Mouse (Mus musculus): ENCODE measurements around the gene Mageb1. TPM values are rescaled to one million over a fixed set of nuclear protein-coding genes. Genes with fewer than 3 reads are reported as not detected.
"Not testable (repeated sequence)": the region's sequence is repeated elsewhere in the genome, so short reads cannot be mapped to it uniquely, and the experiment has no call there.

The Mageb1 gene
- not detected in 2 replicates for total RNA-seq (2014; fragmentation: Nextera tagmentation)
- 0.27 TPM in 1 of 2 replicates, not detected in the other for total RNA-seq (2017)
- polyA plus RNA-seq (2012) = not detected in 2 replicates

GRCm38 (mm10) chrX:92016233-92016632 is at the start of gene Mageb1:
Gene Mageb1, minus strand, starts transcription at chrX:92016333.
- not testable (repeated sequence) for H3K4me3 ChIP-seq (ENCODE audit: low read depth, low read length); H3K9me3 ChIP-seq (replicated peaks); H3K4me1 ChIP-seq (ENCODE audit: insufficient read depth, low read depth, low read length); H3K27me3 ChIP-seq (ENCODE audit: insufficient read depth, low read length); DNase-seq (ENCODE audit: low spot score); H3K36me3 ChIP-seq (replicated peaks); ATAC-seq (ENCODE audit: extremely low read depth, insufficient number of reproducible peaks, low FRiP score, poor library complexity, severe bottlenecking)

Other genes with a start within 250 kb of the Mageb1 start
- not detected in 2 replicates for gene Mageb5, start 233.3 kb downstream of the Mageb1 start, total RNA-seq (2014; fragmentation: Nextera tagmentation)
- not detected in 2 replicates for gene Mageb5, start 233.3 kb downstream of the Mageb1 start, total RNA-seq (2017)
- gene Mageb5, start 233.3 kb downstream of the Mageb1 start, polyA plus RNA-seq (2012) = not detected in 2 replicates

All from G1E (cell line).